Mouse (Mus musculus) liver, postnatal 0 days (tissue): ENCODE results near the gene 4930522H14Rik.

Experiments
- CTCF ChIP-seq: sonication (generic); IDR thresholded peaks from 2 replicates; pipeline ENCODE4 v1.5.1; 2016; ENCODE audit warnings: antibody characterized with exemption, low read depth
- EP300 ChIP-seq: IDR thresholded peaks from 2 replicates; pipeline ENCODE4 v1.6.1; 2016; ENCODE audit warnings: antibody characterized with exemption, low read depth, mild to moderate bottlenecking

- TF ChIP-seq CTCF (no peak), EP300 (no peak)
Observed at GRCm38 (mm10) chr4:109550338-109551150, 19.4 kb upstream of the 4930522H14Rik start.
